Mouse (Mus musculus) liver, adult 2 months (tissue): Measurements from ENCODE around the gene Ehf.

ENCODE experiments used
- CTCF ChIP-seq: fragments of 200-500 bp; IDR thresholded peaks from 2 replicates; pipeline ENCODE4 v1.5.1; 2011; ENCODE audit warnings: low read depth, low read length, control low read depth
- POLR2A ChIP-seq: fragments of 200-500 bp; IDR thresholded peaks from 2 replicates; pipeline ENCODE4 v1.6.1; 2011; ENCODE audit warnings: low read length, control low read depth; ENCODE audit not compliant: insufficient read depth; ENCODE audit errors: extremely low read depth

DNA sequence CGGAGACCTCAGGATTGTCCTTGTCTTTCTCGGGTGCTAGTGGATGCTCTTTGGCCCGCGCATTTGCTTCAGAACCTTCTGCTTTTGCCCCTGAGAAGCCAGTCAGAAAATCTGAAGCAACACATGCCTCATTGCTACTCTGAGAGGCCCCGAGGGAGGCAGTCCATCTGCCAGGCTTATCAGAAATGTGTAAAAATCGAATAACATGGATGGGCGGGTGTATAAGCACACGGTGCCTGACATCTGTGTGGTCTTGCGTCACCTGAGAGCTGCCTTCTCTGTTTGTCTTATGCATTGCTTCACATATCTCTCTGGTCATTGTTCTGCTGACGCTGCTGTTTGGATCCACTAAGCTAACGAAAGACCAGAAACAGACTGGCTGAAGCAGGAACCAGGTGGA lies 33.5 kb upstream of the Ehf start:
- TF ChIP-seq POLR2A (no peak), CTCF (no peak)
